Mouse (Mus musculus): Measurements from ENCODE around the gene Cdhr5.
"Not testable (repeated sequence)": the region's sequence is repeated elsewhere in the genome, so short reads cannot be mapped to it uniquely, and the experiment has no call there.

Cdhr5 gene

GRCm38 (mm10) chr7:141277701-141278678 is 1.4 kb upstream of the Cdhr5 start:
- in situ Hi-C loops (cut with MboI, MseI): no loop called here

GRCm38 (mm10) chr7:141275356-141275755 is 1.2 kb downstream of the Cdhr5 start:
- in situ Hi-C loops (cut with MboI, MseI): no loop called here

GRCm38 (mm10) chr7:141270631-141271030 is 6.0 kb downstream of the Cdhr5 start:
- in situ Hi-C loops (cut with MboI, MseI): no loop called here

- in situ Hi-C loops (cut with MboI, MseI): no loop called here
Measured at GRCm38 (mm10) chr7:141269273-141269545, 7.4 kb downstream of the Cdhr5 start.

- in situ Hi-C loops (cut with MboI, MseI): no loop called here
Measured at GRCm38 (mm10) chr7:141268466-141269272, 7.9 kb downstream of the Cdhr5 start.

- in situ Hi-C loops (cut with MboI, MseI): no loop called here
Measured at GRCm38 (mm10) chr7:141265739-141266561, 10.6 kb downstream of the Cdhr5 start, which contains the start of gene Irf7. Gene Irf7 (minus strand): TSS chr7:141266481.

GRCm38 (mm10) chr7:141265411-141265738 is 11.2 kb downstream of the Cdhr5 start:
- in situ Hi-C loops (cut with MboI, MseI): no loop called here

- in situ Hi-C loops (cut with MboI, MseI): no loop called here
Measured at GRCm38 (mm10) chr7:141264761-141265410, 11.7 kb downstream of the Cdhr5 start.

- in situ Hi-C loops (cut with MboI, MseI): no loop called here
Measured at GRCm38 (mm10) chr7:141264041-141264700, 12.4 kb downstream of the Cdhr5 start.

- in situ Hi-C loops (cut with MboI, MseI): no loop called here
Measured at GRCm38 (mm10) chr7:141263640-141264039, 12.9 kb downstream of the Cdhr5 start.

GRCm38 (mm10) chr7:141261480-141261879 is 15.1 kb downstream of the Cdhr5 start:
- in situ Hi-C loops (cut with MboI, MseI): no loop called here

GRCm38 (mm10) chr7:141256159-141256558 is 20.4 kb downstream of the Cdhr5 start:
- in situ Hi-C loops (cut with MboI, MseI): no loop called here

- in situ Hi-C loops (cut with MboI, MseI): not testable (repeated sequence)
Measured at GRCm38 (mm10) chr7:141250486-141250885, 26.1 kb downstream of the Cdhr5 start.

GRCm38 (mm10) chr7:141231551-141231950 is 45.0 kb downstream of the Cdhr5 start:
- in situ Hi-C loops (cut with MboI, MseI): no loop called here

GRCm38 (mm10) chr7:141231111-141231510 is 45.5 kb downstream of the Cdhr5 start:
- in situ Hi-C loops (cut with MboI, MseI): no loop called here

GRCm38 (mm10) chr7:141230570-141230969 is 46.0 kb downstream of the Cdhr5 start:
- in situ Hi-C loops (cut with MboI, MseI): no loop called here

- in situ Hi-C loops (cut with MboI, MseI): no loop called here
Measured at GRCm38 (mm10) chr7:141229702-141230101, 46.9 kb downstream of the Cdhr5 start.

GRCm38 (mm10) chr7:141228279-141229067 is 48.1 kb downstream of the Cdhr5 start, which contains the start of gene Phrf1:
Gene Phrf1 (plus strand): TSS chr7:141228784.
- in situ Hi-C loops (cut with MboI, MseI): no loop called here

- in situ Hi-C loops (cut with MboI, MseI): no loop called here
Measured at GRCm38 (mm10) chr7:141227796-141228195, 48.8 kb downstream of the Cdhr5 start.

- in situ Hi-C loops (cut with MboI, MseI): no loop called here
Measured at GRCm38 (mm10) chr7:141226535-141226934, 50.1 kb downstream of the Cdhr5 start.

Measured in T-helper 1 cell (primary cell).